Mouse (Mus musculus): ENCODE data around the gene Gpsm3. TPM values are rescaled to one million over a fixed set of nuclear protein-coding genes. Genes with fewer than 3 reads are reported as not detected.

The Gpsm3 gene
- polyA plus RNA-seq, 1 experiment from 2014 or later = 18.5 TPM

GRCm38 (mm10) chr17:34559116-34559515 lies 30.5 kb upstream of the Gpsm3 start:
- Histone ChIP-seq H3K9ac (ENCODE audit: low read length) (no peak overlapping the region), H3K27ac (ENCODE audit: low read length) (no peak overlapping the region), H3K27me3 (ENCODE audit: control insufficient read depth, insufficient read depth, low read length) (no peaks in the 10 kb centered on the region), H3K4me2 (ENCODE audit: low read depth, low read length) (no peak overlapping the region), H3K4me3 (ENCODE audit: low read length) (no peak overlapping the region), H3K9me3 (replicated peaks; ENCODE audit: control insufficient read depth, low read length) (0 out of 2 replicates have a peak, but pooled peaks cover 2% of the 10 kb centered on the region), H3K36me3 (ENCODE audit: control insufficient read depth, insufficient read depth) (no peaks in the 10 kb centered on the region), H3K4me1 (ENCODE audit: control insufficient read depth, insufficient read depth, low read length) (peaks cover 3% of the 10 kb centered on the region)
- WGBS = 81% methylated on average over 7 of the region's 7 CpGs
- no peak for ATAC-seq (replicated peaks; ENCODE audit: extremely low read depth, insufficient read depth, low FRiP score)

- Histone ChIP-seq H3K27ac (ENCODE audit: low read length) (no peak overlapping the region), H3K4me2 (ENCODE audit: low read depth, low read length) (no peak overlapping the region), H3K27me3 (ENCODE audit: control insufficient read depth, insufficient read depth, low read length) (no peaks in the 10 kb centered on the region), H3K9me3 (replicated peaks; ENCODE audit: control insufficient read depth, low read length) (0 out of 2 replicates have a peak, but pooled peaks cover 2% of the 10 kb centered on the region), H3K36me3 (ENCODE audit: control insufficient read depth, insufficient read depth) (no peaks in the 10 kb centered on the region), H3K4me3 (ENCODE audit: low read length) (no peak overlapping the region), H3K9ac (ENCODE audit: low read length) (no peak overlapping the region), H3K4me1 (ENCODE audit: control insufficient read depth, insufficient read depth, low read length) (peaks cover 8% of the 10 kb centered on the region)
- 24% methylated on average over 15 of the region's 15 CpGs for WGBS
- no peak for ATAC-seq (replicated peaks; ENCODE audit: extremely low read depth, insufficient read depth, low FRiP score)
Observed at GRCm38 (mm10) chr17:34559895-34560294, 29.7 kb upstream of the Gpsm3 start.

- no peak overlapping the region for H3K4me2 ChIP-seq (ENCODE audit: low read depth, low read length)
- 0 out of 2 replicates have a peak, but pooled peaks cover 2% of the 10 kb centered on the region for H3K9me3 ChIP-seq (replicated peaks; ENCODE audit: control insufficient read depth, low read length)
- no peaks in the 10 kb centered on the region; the same call in 1 of the 2 replicates for H3K27me3 ChIP-seq (ENCODE audit: control insufficient read depth, insufficient read depth, low read length)
- H3K4me1 ChIP-seq (ENCODE audit: control insufficient read depth, insufficient read depth, low read length) = peaks cover 8% of the 10 kb centered on the region
- no peak overlapping the region; the same call in 1 of the 2 replicates for H3K27ac ChIP-seq (ENCODE audit: low read length)
- no peak overlapping the region for H3K4me3 ChIP-seq (ENCODE audit: low read length)
- H3K9ac ChIP-seq (ENCODE audit: low read length) = no peak overlapping the region
- H3K36me3 ChIP-seq (ENCODE audit: control insufficient read depth, insufficient read depth) = no peaks in the 10 kb centered on the region
- WGBS = 88% methylated on average over 6 of the region's 6 CpGs
- no peak for ATAC-seq (replicated peaks; ENCODE audit: extremely low read depth, insufficient read depth, low FRiP score)
Observed at GRCm38 (mm10) chr17:34560438-34560837, 29.2 kb upstream of the Gpsm3 start.

GRCm38 (mm10) chr17:34561200-34561599 lies 28.4 kb upstream of the Gpsm3 start:
- peak overlapping the region; percentile 68 for H3K27ac ChIP-seq (ENCODE audit: low read length)
- no peak for ATAC-seq (replicated peaks; ENCODE audit: extremely low read depth, insufficient read depth, low FRiP score)
- H3K9ac ChIP-seq (ENCODE audit: low read length) = no peak overlapping the region
- WGBS = 40% methylated on average over 8 of the region's 8 CpGs
- peak overlapping the region; percentile 15; the same call in 1 of the 2 replicates for H3K4me3 ChIP-seq (ENCODE audit: low read length)
- H3K27me3 ChIP-seq (ENCODE audit: control insufficient read depth, insufficient read depth, low read length) = no peaks in the 10 kb centered on the region; the same call in 1 of the 2 replicates
- peak overlapping the region; percentile 21 for H3K4me2 ChIP-seq (ENCODE audit: low read depth, low read length)
- 0 out of 2 replicates have a peak, but pooled peaks cover 2% of the 10 kb centered on the region for H3K9me3 ChIP-seq (replicated peaks; ENCODE audit: control insufficient read depth, low read length)
- 0 out of 2 replicates have a peak, but pooled peaks cover 2% of the 10 kb centered on the region for H3K36me3 ChIP-seq (ENCODE audit: control insufficient read depth, insufficient read depth)
- H3K4me1 ChIP-seq (ENCODE audit: control insufficient read depth, insufficient read depth, low read length) = peaks cover 8% of the 10 kb centered on the region

GRCm38 (mm10) chr17:34562595-34562994 lies 27.0 kb upstream of the Gpsm3 start:
- no peak for ATAC-seq (replicated peaks; ENCODE audit: extremely low read depth, insufficient read depth, low FRiP score)

GRCm38 (mm10) chr17:34563354-34563753 lies 26.3 kb upstream of the Gpsm3 start:
- 57% methylated on average over 11 of the region's 11 CpGs for WGBS
- no peak for ATAC-seq (replicated peaks; ENCODE audit: extremely low read depth, insufficient read depth, low FRiP score)
- no peak overlapping the region for H3K4me3 ChIP-seq (ENCODE audit: low read length)
- H3K9me3 ChIP-seq (replicated peaks; ENCODE audit: control insufficient read depth, low read length) = 0 out of 2 replicates have a peak, but pooled peaks cover 2% of the 10 kb centered on the region
- peaks cover 8% of the 10 kb centered on the region for H3K4me1 ChIP-seq (ENCODE audit: control insufficient read depth, insufficient read depth, low read length)
- H3K9ac ChIP-seq (ENCODE audit: low read length) = no peak overlapping the region
- H3K27me3 ChIP-seq (ENCODE audit: control insufficient read depth, insufficient read depth, low read length) = no peaks in the 10 kb centered on the region; the same call in 1 of the 2 replicates
- H3K4me2 ChIP-seq (ENCODE audit: low read depth, low read length) = no peak overlapping the region
- H3K27ac ChIP-seq (ENCODE audit: low read length) = peak overlapping the region; percentile 41; the same call in 1 of the 2 replicates
- H3K36me3 ChIP-seq (ENCODE audit: control insufficient read depth, insufficient read depth) = 0 out of 2 replicates have a peak, but pooled peaks cover 2% of the 10 kb centered on the region

More at GRCm38 (mm10) chr17:34562595-34562994, 27.0 kb upstream of the Gpsm3 start:
- 66% methylated on average over 3 of the region's 3 CpGs for WGBS
- Histone ChIP-seq H3K9ac (ENCODE audit: low read length) (no peak overlapping the region), H3K27me3 (ENCODE audit: control insufficient read depth, insufficient read depth, low read length) (no peaks in the 10 kb centered on the region; the same call in 1 of the 2 replicates), H3K9me3 (replicated peaks; ENCODE audit: control insufficient read depth, low read length) (0 out of 2 replicates have a peak, but pooled peaks cover 2% of the 10 kb centered on the region), H3K4me1 (ENCODE audit: control insufficient read depth, insufficient read depth, low read length) (peaks cover 8% of the 10 kb centered on the region), H3K27ac (ENCODE audit: low read length) (no peak overlapping the region), H3K4me2 (ENCODE audit: low read depth, low read length) (no peak overlapping the region), H3K4me3 (ENCODE audit: low read length) (no peak overlapping the region), H3K36me3 (ENCODE audit: control insufficient read depth, insufficient read depth) (0 out of 2 replicates have a peak, but pooled peaks cover 2% of the 10 kb centered on the region)

- ATAC-seq (replicated peaks; ENCODE audit: extremely low read depth, insufficient read depth, low FRiP score) = peak; percentile 77
- 11% methylated on average over 6 of the region's 6 CpGs for WGBS
- 0 out of 2 replicates have a peak, but pooled peaks cover 2% of the 10 kb centered on the region for H3K36me3 ChIP-seq (ENCODE audit: control insufficient read depth, insufficient read depth)
Observed at GRCm38 (mm10) chr17:34564003-34564421, 25.6 kb upstream of the Gpsm3 start, which contains the start of gene Notch4. Gene Notch4 (plus strand): TSS chr17:34564268.

GRCm38 (mm10) chr17:34564796-34565195 lies 24.8 kb upstream of the Gpsm3 start:
- peak; percentile 54; the same call in 1 of the 2 replicates for ATAC-seq (replicated peaks; ENCODE audit: extremely low read depth, insufficient read depth, low FRiP score)
- Histone ChIP-seq H3K9ac (ENCODE audit: low read length) (peak overlapping the region; percentile 63), H3K4me2 (ENCODE audit: low read depth, low read length) (peak overlapping the region; percentile 53), H3K27ac (ENCODE audit: low read length) (peak overlapping the region; percentile 89), H3K36me3 (ENCODE audit: control insufficient read depth, insufficient read depth) (0 out of 2 replicates have a peak, but pooled peaks cover 2% of the 10 kb centered on the region), H3K9me3 (replicated peaks; ENCODE audit: control insufficient read depth, low read length) (0 out of 2 replicates have a peak, but pooled peaks cover 2% of the 10 kb centered on the region), H3K4me3 (ENCODE audit: low read length) (peak overlapping the region; percentile 36), H3K4me1 (ENCODE audit: control insufficient read depth, insufficient read depth, low read length) (peaks cover 8% of the 10 kb centered on the region), H3K27me3 (ENCODE audit: control insufficient read depth, insufficient read depth, low read length) (no peaks in the 10 kb centered on the region; the same call in 1 of the 2 replicates)
- 25% methylated on average over 3 of the region's 3 CpGs for WGBS

More at GRCm38 (mm10) chr17:34564003-34564421, 25.6 kb upstream of the Gpsm3 start, which contains the start of gene Notch4:
- Histone ChIP-seq H3K4me3 (ENCODE audit: low read length) (peak within 1 kb of the TSS; percentile 36), H3K9me3 (replicated peaks; ENCODE audit: control insufficient read depth, low read length) (0 out of 2 replicates have a peak, but pooled peaks cover 2% of the 10 kb centered on the region), H3K27me3 (ENCODE audit: control insufficient read depth, insufficient read depth, low read length) (no peaks in the 10 kb centered on the region; the same call in 1 of the 2 replicates), H3K4me2 (ENCODE audit: low read depth, low read length) (peak within 1 kb of the TSS; percentile 53), H3K4me1 (ENCODE audit: control insufficient read depth, insufficient read depth, low read length) (peaks cover 8% of the 10 kb centered on the region), H3K27ac (ENCODE audit: low read length) (peak within 1 kb of the TSS; percentile 89), H3K9ac (ENCODE audit: low read length) (peak within 1 kb of the TSS; percentile 63)

GRCm38 (mm10) chr17:34567311-34567710 lies 22.3 kb upstream of the Gpsm3 start:
- no peak for ATAC-seq (replicated peaks; ENCODE audit: extremely low read depth, insufficient read depth, low FRiP score)
- 64% methylated on average over 9 of the region's 9 CpGs for WGBS
- Histone ChIP-seq H3K27ac (ENCODE audit: low read length) (no peak overlapping the region), H3K27me3 (ENCODE audit: control insufficient read depth, insufficient read depth, low read length) (no peaks in the 10 kb centered on the region; the same call in 1 of the 2 replicates), H3K4me1 (ENCODE audit: control insufficient read depth, insufficient read depth, low read length) (peaks cover 8% of the 10 kb centered on the region), H3K9me3 (replicated peaks; ENCODE audit: control insufficient read depth, low read length) (no peaks in the 10 kb centered on the region), H3K9ac (ENCODE audit: low read length) (no peak overlapping the region), H3K4me2 (ENCODE audit: low read depth, low read length) (no peak overlapping the region), H3K4me3 (ENCODE audit: low read length) (no peak overlapping the region), H3K36me3 (ENCODE audit: control insufficient read depth, insufficient read depth) (0 out of 2 replicates have a peak, but pooled peaks cover 2% of the 10 kb centered on the region)

All from heart, embryonic 16.5 days (tissue).